Mouse (Mus musculus) E14TG2a.4 (cell line): ENCODE results near the gene Fbxl16.

Source experiments
- H3K27me3 ChIP-seq: 2 replicates; pipeline ENCODE4 v1.6.1; 2014; ENCODE audit warnings: low read length, control low read depth; ENCODE audit not compliant: insufficient read depth
- H3K36me3 ChIP-seq: 2 replicates; pipeline ENCODE4 v1.6.1; 2014; ENCODE audit warnings: low read length, control low read depth; ENCODE audit not compliant: insufficient read depth
- H3K4me1 ChIP-seq: replicated peaks from 2 replicates; pipeline ENCODE4 v1.6.1; 2014; ENCODE audit warnings: low read depth, low read length, control low read depth
- H3K4me3 ChIP-seq: replicated peaks from 2 replicates; pipeline ENCODE4 v1.5.1; 2014; ENCODE audit warnings: mild to moderate bottlenecking, low read length
- H3K9me3 ChIP-seq: 2 replicates; pipeline ENCODE4 v1.6.1; 2014; ENCODE audit warnings: low read length, control low read depth
- CTCF ChIP-seq: conservative IDR thresholded peaks from 2 replicates; pipeline ENCODE4 v1.5.1; 2014; ENCODE audit warnings: low read length
- NANOG ChIP-seq: IDR thresholded peaks from 2 replicates; pipeline ENCODE4 v1.6.1; 2014; ENCODE audit warnings: borderline replicate concordance, low read length, mixed read lengths
- POU5F1 ChIP-seq: IDR thresholded peaks from 2 replicates; pipeline ENCODE4 v1.6.1; 2014; ENCODE audit warnings: low read length, borderline replicate concordance

Fbxl16 gene

DNA sequence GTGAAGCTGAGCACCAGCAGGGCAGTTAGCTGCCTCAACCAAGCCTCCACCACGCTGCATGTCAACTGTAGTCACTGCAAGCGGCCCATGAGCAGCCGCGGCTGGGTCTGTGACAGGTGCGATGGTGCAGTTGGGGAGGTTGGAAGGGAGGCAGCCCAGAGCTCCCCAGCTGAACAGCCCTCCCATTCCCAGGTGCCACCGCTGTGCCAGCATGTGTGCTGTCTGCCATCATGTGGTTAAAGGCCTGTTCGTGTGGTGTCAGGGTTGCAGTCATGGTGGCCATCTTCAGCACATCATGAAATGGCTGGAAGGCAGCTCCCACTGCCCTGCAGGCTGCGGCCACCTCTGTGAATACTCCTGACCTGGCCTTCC is 19.3 kb downstream of the Fbxl16 start:
- peaks cover 83% of the 10 kb centered on the region for H3K4me1 ChIP-seq
- H3K36me3 ChIP-seq, result peaks cover 65% of the 10 kb centered on the region
- H3K4me3 ChIP-seq, result peak overlapping the region; percentile 95
- H3K9me3 ChIP-seq, result no peaks in the 10 kb centered on the region
- H3K27me3 ChIP-seq, result no peaks in the 10 kb centered on the region
- TF ChIP-seq CTCF (no peak), POU5F1 (no peak)

DNA sequence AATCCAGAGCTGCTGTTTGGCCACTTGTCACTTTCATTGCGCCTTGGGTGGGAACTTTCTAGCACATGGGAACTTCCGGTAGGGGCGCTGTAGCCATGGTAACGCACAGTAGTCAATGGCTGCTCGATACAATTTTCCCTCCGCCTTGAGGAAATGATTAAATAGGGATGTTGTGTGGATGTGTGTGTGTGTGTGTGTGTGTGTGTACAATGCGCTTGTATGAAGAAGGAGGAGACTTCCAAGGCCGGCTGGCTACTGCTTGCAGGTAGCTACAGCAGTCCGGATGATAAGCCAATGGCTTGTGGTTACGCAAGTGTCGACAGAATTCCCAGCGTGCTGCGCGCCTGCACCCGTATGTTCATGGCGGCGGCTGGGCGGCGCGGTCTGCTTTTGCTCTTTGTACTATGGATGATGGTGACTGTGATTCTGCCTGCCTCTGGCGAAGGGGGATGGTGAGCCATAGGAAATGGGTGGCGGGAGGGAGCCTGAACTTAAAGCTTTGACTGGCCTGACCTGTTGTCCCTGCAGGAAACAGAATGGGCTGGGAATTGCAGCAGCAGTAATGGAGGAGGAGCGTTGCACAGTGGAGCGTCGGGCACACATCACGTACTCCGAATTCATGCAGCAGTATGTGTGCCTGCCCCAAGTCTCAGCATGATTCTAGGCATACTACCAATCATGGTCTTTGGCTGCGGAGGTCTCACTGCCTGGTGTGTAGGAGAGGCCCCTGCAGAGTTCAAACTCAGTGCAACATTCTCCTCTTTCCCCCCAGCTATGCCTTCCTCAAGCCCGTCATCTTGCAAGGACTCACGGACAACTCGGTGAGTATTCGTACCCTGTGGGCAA is 20.1 kb downstream of the Fbxl16 start, which contains the start of gene Jmjd8:
TSS of gene Jmjd8 (plus strand) at position 156 of the 846 bp plus-strand sequence.
- Histone ChIP-seq H3K36me3 (peaks cover 66% of the 10 kb centered on the region), H3K27me3 (no peaks in the 10 kb centered on the region), H3K9me3 (no peaks in the 10 kb centered on the region), H3K4me3 (peak within 1 kb of the TSS; percentile 95), H3K4me1 (peaks cover 86% of the 10 kb centered on the region)
- no peak for TF ChIP-seq POU5F1
- peak; percentile 27 for TF ChIP-seq CTCF

DNA sequence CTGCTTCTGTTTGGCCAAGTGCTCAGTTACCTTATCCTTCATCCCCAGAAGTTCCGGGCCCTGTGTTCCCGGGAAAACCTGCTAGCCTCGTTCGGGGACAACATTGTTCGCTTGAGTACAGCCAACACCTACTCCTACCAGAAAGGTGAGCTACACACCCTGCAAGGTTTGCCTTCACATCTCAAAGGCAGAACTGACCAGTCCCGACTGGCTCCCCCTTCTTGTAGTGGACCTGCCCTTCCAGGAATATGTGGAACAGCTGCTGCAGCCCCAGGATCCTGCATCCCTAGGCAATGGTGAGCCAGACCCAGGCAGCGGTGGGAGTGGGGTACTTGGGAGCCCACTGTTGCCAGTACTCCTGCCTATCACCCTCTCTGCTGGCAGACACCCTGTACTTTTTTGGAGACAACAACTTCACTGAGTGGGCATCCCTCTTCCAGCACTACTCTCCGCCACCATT is 20.7 kb downstream of the Fbxl16 start:
- H3K4me3 ChIP-seq, result peak overlapping the region; percentile 95
- H3K4me1 ChIP-seq, result peaks cover 86% of the 10 kb centered on the region
- no peaks in the 10 kb centered on the region for H3K9me3 ChIP-seq
- no peaks in the 10 kb centered on the region for H3K27me3 ChIP-seq
- TF ChIP-seq CTCF (no peak), NANOG (no peak), POU5F1 (no peak)
- H3K36me3 ChIP-seq, result peaks cover 72% of the 10 kb centered on the region

DNA sequence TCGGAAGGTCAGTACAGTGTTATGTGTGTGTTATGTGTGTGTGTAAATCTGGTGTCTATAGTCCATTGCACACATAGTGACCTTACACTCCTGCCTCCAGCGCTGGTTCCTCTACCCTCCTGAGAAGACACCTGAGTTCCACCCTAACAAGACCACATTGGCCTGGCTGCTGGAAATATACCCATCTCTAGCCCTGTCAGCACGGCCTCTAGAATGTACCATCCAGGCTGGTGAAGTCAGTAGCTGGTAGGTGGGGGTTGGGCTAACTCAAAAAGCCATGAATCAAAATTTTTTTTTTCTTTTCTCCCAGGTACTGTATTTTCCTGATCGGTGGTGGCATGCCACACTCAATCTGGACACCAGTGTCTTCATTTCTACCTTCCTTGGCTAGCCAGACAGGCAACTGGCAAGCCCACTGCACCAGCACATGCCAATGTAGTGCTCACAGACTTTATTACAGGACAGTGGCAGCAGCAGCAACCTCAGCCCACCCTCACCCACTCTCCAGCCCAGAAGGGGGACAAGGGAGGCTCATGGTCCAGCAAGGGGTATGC is 21.4 kb downstream of the Fbxl16 start:
- peaks cover 74% of the 10 kb centered on the region for H3K36me3 ChIP-seq
- TF ChIP-seq CTCF (no peak), POU5F1 (no peak), NANOG (no peak)
- peaks cover 86% of the 10 kb centered on the region for H3K4me1 ChIP-seq
- H3K27me3 ChIP-seq, result no peaks in the 10 kb centered on the region
- H3K9me3 ChIP-seq, result no peaks in the 10 kb centered on the region
- peak overlapping the region; percentile 95 for H3K4me3 ChIP-seq

DNA sequence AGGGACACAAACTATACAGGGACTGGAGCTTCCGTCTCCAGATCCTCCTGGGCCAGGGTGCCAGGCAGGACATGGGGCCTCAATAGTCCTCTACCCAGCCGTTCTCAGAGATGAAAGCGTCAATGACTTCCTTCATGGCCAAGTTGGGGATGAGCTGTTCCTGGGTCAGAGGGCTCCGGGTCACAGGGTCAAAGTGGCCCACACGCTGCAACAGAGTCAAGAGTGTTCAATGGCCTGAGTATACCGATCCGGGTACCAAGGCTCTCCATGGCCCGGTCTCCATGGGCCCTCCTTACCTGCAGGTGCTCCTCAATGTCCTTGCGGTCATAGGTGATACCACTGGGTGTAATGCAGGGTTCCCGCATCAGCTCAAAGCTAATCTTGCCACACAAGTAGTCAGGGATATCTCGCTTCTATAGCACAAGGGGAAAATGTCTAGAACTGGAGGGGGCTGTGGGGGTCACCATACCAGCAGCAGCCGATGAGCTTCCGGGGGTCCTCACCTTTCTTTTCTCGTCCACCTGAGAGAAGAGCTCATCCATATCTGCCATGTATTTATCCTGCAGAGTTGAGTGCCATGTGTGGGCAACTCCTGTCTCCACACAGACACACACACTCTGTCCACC is 22.0 kb downstream of the Fbxl16 start:
- peaks cover 86% of the 10 kb centered on the region for H3K4me1 ChIP-seq
- H3K27me3 ChIP-seq, result peaks cover 2% of the 10 kb centered on the region; the same call in 1 of the 2 replicates
- H3K36me3 ChIP-seq, result peaks cover 74% of the 10 kb centered on the region
- H3K9me3 ChIP-seq, result no peaks in the 10 kb centered on the region
- H3K4me3 ChIP-seq, result peak overlapping the region; percentile 95
- TF ChIP-seq NANOG, result no peak
- TF ChIP-seq CTCF, result no peak
- no peak for TF ChIP-seq POU5F1

DNA sequence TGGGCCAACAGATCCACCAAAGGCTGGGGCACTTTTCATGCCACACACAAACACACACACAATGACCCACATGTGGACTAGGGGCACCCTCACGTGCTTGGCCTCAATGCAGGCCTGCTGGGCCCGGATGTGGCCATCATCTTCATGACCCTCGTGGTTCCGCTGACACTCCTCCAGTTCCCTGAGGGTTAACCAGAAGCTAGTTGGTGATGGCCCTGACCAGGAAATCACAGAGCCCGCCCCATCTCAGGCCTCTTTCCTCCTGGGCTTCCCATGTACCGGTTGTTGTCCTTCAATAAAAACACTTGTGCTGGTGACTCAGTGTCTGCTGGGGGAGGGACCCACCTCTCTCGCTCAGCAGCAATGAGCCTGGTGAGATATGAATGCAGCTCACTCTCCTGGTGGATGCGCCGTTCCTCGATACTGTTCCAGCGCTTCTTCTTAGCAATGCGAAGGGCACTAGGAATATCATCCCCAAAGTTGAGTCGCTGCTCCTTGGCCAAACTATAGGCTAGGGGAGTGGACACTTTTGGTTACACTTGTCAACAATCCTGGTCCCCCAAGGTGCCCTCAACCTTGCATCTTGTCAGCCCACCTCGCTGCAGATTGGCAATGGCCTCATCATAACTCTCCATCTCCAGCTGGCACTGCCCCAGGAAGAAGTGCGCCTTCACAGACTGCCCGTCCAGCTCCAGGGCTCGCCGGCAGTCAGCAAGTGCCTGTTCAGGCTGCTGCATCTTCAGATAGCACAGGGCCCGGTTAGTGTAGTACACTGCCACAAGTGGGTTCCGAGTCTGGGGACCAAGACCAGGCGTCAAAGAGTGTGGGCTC is 22.8 kb downstream of the Fbxl16 start:
- Histone ChIP-seq H3K27me3 (peaks cover 9% of the 10 kb centered on the region), H3K36me3 (peaks cover 71% of the 10 kb centered on the region), H3K9me3 (no peaks in the 10 kb centered on the region), H3K4me3 (peak overlapping the region; percentile 95), H3K4me1 (peaks cover 86% of the 10 kb centered on the region)
- TF ChIP-seq NANOG (no peak), CTCF (no peak), POU5F1 (no peak)

DNA sequence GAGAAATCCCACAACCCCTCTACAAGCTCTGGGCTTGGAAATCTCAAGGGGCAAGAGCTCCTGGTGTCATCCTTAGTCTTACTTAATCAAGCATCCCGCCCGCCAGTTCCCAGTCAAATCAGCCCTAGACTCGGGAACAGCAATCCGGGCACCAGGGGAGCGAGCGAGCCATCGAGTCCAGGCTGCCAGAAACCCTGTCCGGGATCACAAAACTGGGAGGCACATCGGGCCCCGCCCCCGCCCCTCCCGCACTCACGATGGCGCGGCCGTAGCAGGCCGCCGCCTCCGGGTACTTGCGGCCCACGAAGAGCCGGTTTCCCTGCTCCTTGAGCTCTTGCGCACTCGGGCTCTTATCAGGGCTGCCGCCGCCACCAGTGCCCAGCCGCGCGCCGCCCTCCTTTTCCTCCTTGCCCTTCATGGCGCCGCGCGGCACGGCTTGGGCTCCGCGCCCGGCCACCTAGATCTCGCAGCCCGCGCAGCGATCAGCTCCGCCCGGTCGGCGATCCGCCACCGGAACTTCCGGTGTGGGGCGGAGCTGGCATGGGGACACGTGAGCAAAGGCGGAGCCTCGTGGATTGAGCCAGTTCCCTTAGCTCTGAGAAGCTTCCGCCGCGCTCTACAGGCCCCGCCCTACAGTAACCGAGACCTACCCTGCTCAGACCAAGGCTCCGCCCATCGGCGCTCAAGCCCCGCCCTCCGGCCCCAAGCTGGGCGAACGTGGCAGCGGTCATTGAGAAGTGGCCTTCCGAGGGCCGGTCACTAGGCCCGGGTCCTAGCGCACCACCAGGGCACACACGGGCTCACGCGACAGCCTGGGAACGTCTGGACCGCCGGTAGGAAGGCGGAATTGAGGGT is 23.8 kb downstream of the Fbxl16 start:
- no peaks in the 10 kb centered on the region for H3K9me3 ChIP-seq
- H3K4me3 ChIP-seq, result peak overlapping the region; percentile 95
- peaks cover 65% of the 10 kb centered on the region for H3K36me3 ChIP-seq
- H3K27me3 ChIP-seq, result peaks cover 11% of the 10 kb centered on the region
- H3K4me1 ChIP-seq, result peaks cover 85% of the 10 kb centered on the region
- TF ChIP-seq NANOG, result no peak
- no peak for TF ChIP-seq POU5F1
- TF ChIP-seq CTCF, result no peak
